Mouse (Mus musculus) hindbrain, postnatal 0 days (tissue): ENCODE results near the gene Add2. TPM values are rescaled to one million over a fixed set of nuclear protein-coding genes. Genes with fewer than 3 reads are reported as not detected.

Experiments
- ATAC-seq: fragments of 200-750 bp; cut with Nextera tagmentation; 2 replicates; pipeline ENCODE4 v1.8.0; 2017; ENCODE audit warnings: mild to moderate bottlenecking, moderate TSS enrichment, moderate library complexity
- DNase-seq: peaks from one replicate; pipeline ENCODE4 v3.0.0-alpha.2; 2015; ENCODE audit warnings: low spot score
- H3K27ac ChIP-seq: fragments of 300-500 bp; sonication (generic); 2 replicates; pipeline ENCODE4 v1.5.1; 2014; ENCODE audit warnings: mild to moderate bottlenecking
- H3K27me3 ChIP-seq: fragments of 300-500 bp; sonication (generic); 2 replicates; pipeline ENCODE4 v1.6.1; 2014; ENCODE audit warnings: low read length, mixed read lengths; ENCODE audit not compliant: insufficient read depth
- H3K36me3 ChIP-seq: fragments of 300-500 bp; sonication (generic); 2 replicates; pipeline ENCODE4 v1.6.1; 2014; ENCODE audit warnings: low read length, mixed read lengths; ENCODE audit not compliant: insufficient read depth
- H3K4me1 ChIP-seq: fragments of 300-500 bp; sonication (generic); 2 replicates; pipeline ENCODE4 v1.6.1; 2014; ENCODE audit warnings: antibody characterized with exemption, low read length, mixed read lengths; ENCODE audit not compliant: insufficient read depth
- H3K4me2 ChIP-seq: fragments of 300-500 bp; sonication (generic); 2 replicates; pipeline ENCODE4 v1.6.1; 2014; ENCODE audit warnings: low read depth, mild to moderate bottlenecking, low read length, moderate library complexity, mixed read lengths
- H3K4me3 ChIP-seq: fragments of 300-500 bp; sonication (generic); 2 replicates; pipeline ENCODE4 v1.5.1; 2014; ENCODE audit warnings: low read length
- H3K9ac ChIP-seq: fragments of 300-500 bp; sonication (generic); replicated peaks from 2 replicates; pipeline ENCODE4 v1.6.1; 2014; ENCODE audit warnings: mild to moderate bottlenecking, low read length, moderate library complexity, mixed read lengths
- H3K9me3 ChIP-seq: fragments of 300-500 bp; sonication (generic); 2 replicates; pipeline ENCODE4 v1.6.1; 2016; ENCODE audit warnings: low read length, mixed read lengths
- CTCF ChIP-seq: IDR thresholded peaks from 2 replicates; pipeline ENCODE4 v1.5.1; 2016; ENCODE audit warnings: antibody characterized with exemption, control low read depth, low read depth
- WGBS: fragments of 180-500 bp; shearing (Covaris S2); extraction: QIAGEN DNeasy Blood & Tissue Kit; methylation state at CpG from one replicate; pipeline ENCODE4 v1.1.7; 2014; 5-methylcytosine and 5-hydroxymethylcytosine counted together
- polyA plus RNA-seq: library from polyadenylated mRNA; unstranded; fragments of >200 nt; fragmentation: Nextera tagmentation; extraction: Ambion mirVana; gene quantifications from 2 replicates; pipeline ENCODE4 v1.2.1, GENCODE M21; 2015
- total RNA-seq: library from RNA; depleted of rRNA; stranded (reverse); fragments of >200 nt; gene quantifications from 2 replicates; pipeline ENCODE4 v1.2.3, GENCODE M21; 2014

The Add2 gene
- total and polyA plus RNA-seq, 2 experiments from 2014 or later, result 90.0 to 132 TPM

- Histone ChIP-seq H3K27ac (no peak overlapping the region), H3K36me3 (no peaks in the 10 kb centered on the region), H3K4me3 (no peak overlapping the region), H3K4me1 (peaks cover 29% of the 10 kb centered on the region), H3K4me2 (no peak overlapping the region), H3K9ac (no peak overlapping the region), H3K27me3 (no peaks in the 10 kb centered on the region), H3K9me3 (no peaks in the 10 kb centered on the region)
- 66% methylated on average over 6 of the region's 6 CpGs for WGBS
- ATAC-seq, result no peak
- no peak for DNase-seq
- TF ChIP-seq CTCF, result no peak
These were observed 38.2 kb downstream of the Add2 start for GRCm38 (mm10) chr6:86066727-86067126.

- Histone ChIP-seq H3K27ac (no peak overlapping the region), H3K36me3 (no peaks in the 10 kb centered on the region), H3K9me3 (no peaks in the 10 kb centered on the region), H3K4me1 (peaks cover 28% of the 10 kb centered on the region), H3K4me2 (no peak overlapping the region), H3K9ac (no peak overlapping the region), H3K27me3 (no peaks in the 10 kb centered on the region), H3K4me3 (no peak overlapping the region)
- WGBS, result 39% methylated on average over 5 of the region's 5 CpGs
- ATAC-seq (no peak), DNase-seq (no peak)
- TF ChIP-seq CTCF, result no peak
These were observed 38.7 kb downstream of the Add2 start for GRCm38 (mm10) chr6:86067145-86067544.

- Histone ChIP-seq H3K9me3 (no peaks in the 10 kb centered on the region), H3K4me2 (no peak overlapping the region), H3K4me1 (peaks cover 14% of the 10 kb centered on the region), H3K4me3 (no peak overlapping the region), H3K27ac (no peak overlapping the region), H3K27me3 (no peaks in the 10 kb centered on the region), H3K36me3 (no peaks in the 10 kb centered on the region), H3K9ac (no peak overlapping the region)
- DNase-seq (no peak), ATAC-seq (no peak)
- no peak for TF ChIP-seq CTCF
- WGBS, result 57% methylated on average over 5 of the region's 5 CpGs
These were observed 40.5 kb downstream of the Add2 start for GRCm38 (mm10) chr6:86069009-86069408.

- no peaks in the 10 kb centered on the region for H3K36me3 ChIP-seq
- no peak overlapping the region for H3K4me2 ChIP-seq
- no peak overlapping the region for H3K4me3 ChIP-seq
- H3K9me3 ChIP-seq, result no peaks in the 10 kb centered on the region
- ATAC-seq (no peak), DNase-seq (no peak)
- H3K9ac ChIP-seq, result no peak overlapping the region
- H3K27ac ChIP-seq, result no peak overlapping the region
- no peaks in the 10 kb centered on the region for H3K27me3 ChIP-seq
- H3K4me1 ChIP-seq, result peaks cover 6% of the 10 kb centered on the region
- WGBS, result 85% methylated on average over 3 of the region's 3 CpGs
- no peak for TF ChIP-seq CTCF
These were observed 41.4 kb downstream of the Add2 start for GRCm38 (mm10) chr6:86069856-86070255.

- H3K4me3 ChIP-seq, result no peak overlapping the region
- H3K4me1 ChIP-seq, result peaks cover 2% of the 10 kb centered on the region; the same call in 1 of the 2 replicates
- no peak for TF ChIP-seq CTCF
- H3K4me2 ChIP-seq, result no peak overlapping the region
- H3K36me3 ChIP-seq, result no peaks in the 10 kb centered on the region
- H3K9me3 ChIP-seq, result no peaks in the 10 kb centered on the region
- H3K9ac ChIP-seq, result no peak overlapping the region
- WGBS, result 66% methylated on average over 7 of the region's 7 CpGs
- H3K27ac ChIP-seq, result no peak overlapping the region
- H3K27me3 ChIP-seq, result no peaks in the 10 kb centered on the region
- ATAC-seq, result no peak
- DNase-seq, result no peak
These were observed 41.8 kb downstream of the Add2 start for GRCm38 (mm10) chr6:86070277-86070676.

GRCm38 (mm10) chr6:86073882-86074281, 45.4 kb downstream of the Add2 start:
- 85% methylated on average over 3 of the region's 3 CpGs for WGBS
- no peak overlapping the region for H3K4me2 ChIP-seq
- no peak for TF ChIP-seq CTCF
- H3K27me3 ChIP-seq, result no peaks in the 10 kb centered on the region
- H3K36me3 ChIP-seq, result no peaks in the 10 kb centered on the region; the same call in 1 of the 2 replicates
- DNase-seq (no peak), ATAC-seq (no peak)
- no peak overlapping the region for H3K27ac ChIP-seq
- no peak overlapping the region for H3K4me3 ChIP-seq
- no peaks in the 10 kb centered on the region for H3K9me3 ChIP-seq
- no peak overlapping the region for H3K9ac ChIP-seq
- H3K4me1 ChIP-seq, result no peaks in the 10 kb centered on the region

- H3K4me1 ChIP-seq, result no peaks in the 10 kb centered on the region
- no peak overlapping the region for H3K9ac ChIP-seq
- no peak for DNase-seq
- no peaks in the 10 kb centered on the region for H3K27me3 ChIP-seq
- H3K4me2 ChIP-seq, result no peak overlapping the region
- H3K4me3 ChIP-seq, result no peak overlapping the region
- H3K9me3 ChIP-seq, result no peaks in the 10 kb centered on the region
- no peak overlapping the region for H3K27ac ChIP-seq
- ATAC-seq, result no peak
- no peaks in the 10 kb centered on the region; the same call in 1 of the 2 replicates for H3K36me3 ChIP-seq
- TF ChIP-seq CTCF, result no peak
- 78% methylated on average over 8 of the region's 8 CpGs for WGBS
These were observed 46.2 kb downstream of the Add2 start for GRCm38 (mm10) chr6:86074538-86075204.
